Mouse (Mus musculus) gastrocnemius, postnatal 10 days (tissue): ENCODE data around the gene Gdap1l1. TPM values are rescaled to one million over a fixed set of nuclear protein-coding genes. Genes with fewer than 3 reads are reported as not detected.

Experiments used
- total RNA-seq, 2 experiments: library from RNA; stranded (reverse); gene quantifications; 2 replicates each; pipeline ENCODE4 v1.2.3; 2021

The Gdap1l1 gene
- total RNA-seq, 2 experiments from 2014 or later: 0.14 to 0.34 TPM

Other genes starting within 250 kb of the Gdap1l1 start
- gene Tox2, start 235.4 kb upstream of the Gdap1l1 start, total RNA-seq: 1 to 10 TPM in 1 of 2 experiments, under 1 TPM in 1; 0.42 to 1.6 TPM
- 100 to 1,000 TPM; 350 to 362 TPM for gene Jph2, start 40.5 kb upstream of the Gdap1l1 start, total RNA-seq
- gene Oser1, start 13.8 kb upstream of the Gdap1l1 start, total RNA-seq: 10 to 100 TPM; 23.6 to 26.5 TPM
- 10 to 100 TPM; 32.0 to 35.5 TPM for gene Fitm2, start 34.2 kb downstream of the Gdap1l1 start, total RNA-seq
- gene R3hdml, start 53.8 kb downstream of the Gdap1l1 start, total RNA-seq: not detected
- gene Hnf4a, start 68.3 kb downstream of the Gdap1l1 start, total RNA-seq: under 1 TPM in 1 of 2 experiments, not detected in 1; 0.23 TPM
- 10 to 100 TPM in 1 of 2 experiments, 1 to 10 TPM in 1; 7.6 to 13.8 TPM for gene Ttpal, start 163.8 kb downstream of the Gdap1l1 start, total RNA-seq
- gene Serinc3, start 206.7 kb downstream of the Gdap1l1 start, total RNA-seq: 100 to 1,000 TPM; 141 to 145 TPM
- gene Pkig, start 219.9 kb downstream of the Gdap1l1 start, total RNA-seq: 100 to 1,000 TPM; 123 to 129 TPM